Mouse (Mus musculus): ENCODE data around the gene Rap1a. TPM values are rescaled to one million over a fixed set of nuclear protein-coding genes. Genes with fewer than 3 reads are reported as not detected.

Gene Rap1a
- polyA plus RNA-seq, 1 experiment from 2014 or later, result 165 TPM

- ChIA-PET POLR2A (no interaction called here), CTCF (interaction anchor here (0.8 to 2.6 kb wide), 13 partner anchors 9 to 63 kb away, joined by 3 to 13 read pairs (median 4); partner anchors contain the start of gene Ddx20)
- no peak for DNase-seq (ENCODE audit: low read depth, low spot score)
- no peak for TF ChIP-seq CTCF (IDR thresholded peaks at IDR 0.05)
- H3K27me3 ChIP-seq, result no peaks in the 10 kb centered on the region
- in situ Hi-C loops (cut with MboI; ENCODE audit: low pct_unique_long_range_greater_than_20kb), result no loop called here
- ATAC-seq, result no peak
Observed at GRCm38 (mm10) chr3:105750810-105751209, 50.3 kb downstream of the Rap1a start.

GRCm38 (mm10) chr3:105746542-105746941 lies 54.6 kb downstream of the Rap1a start:
- no peaks in the 10 kb centered on the region for H3K27me3 ChIP-seq
- no peak for TF ChIP-seq CTCF (IDR thresholded peaks at IDR 0.05)
- CTCF ChIA-PET, result interaction anchor here (1.0 to 1.8 kb wide), 3 partner anchors 11 to 16 kb away, joined by 3 to 6 read pairs (median 3); no protein-coding TSS in a partner anchor
- DNase-seq (ENCODE audit: low read depth, low spot score) (no peak), ATAC-seq (no peak)
- in situ Hi-C loops (cut with MboI; ENCODE audit: low pct_unique_long_range_greater_than_20kb), result no loop called here
- POLR2A ChIA-PET, result no interaction called here

- ATAC-seq (no peak), DNase-seq (ENCODE audit: low read depth, low spot score) (no peak)
- ChIA-PET CTCF (interaction anchor here (1.1 kb wide), 1 partner anchor 12 kb away, joined by 3 read pairs; no protein-coding TSS in a partner anchor), POLR2A (no interaction called here)
- no peaks in the 10 kb centered on the region for H3K27me3 ChIP-seq
- no peak for TF ChIP-seq CTCF (IDR thresholded peaks at IDR 0.05)
- in situ Hi-C loops (cut with MboI; ENCODE audit: low pct_unique_long_range_greater_than_20kb), result no loop called here
Observed at GRCm38 (mm10) chr3:105737666-105738065, 63.5 kb downstream of the Rap1a start.

- H3K27me3 ChIP-seq, result no peaks in the 10 kb centered on the region
- ChIA-PET POLR2A (no interaction called here), CTCF (no interaction called here)
- ATAC-seq (no peak), DNase-seq (ENCODE audit: low read depth, low spot score) (no peak)
- no peak for TF ChIP-seq CTCF (IDR thresholded peaks at IDR 0.05)
- in situ Hi-C loops (cut with MboI; ENCODE audit: low pct_unique_long_range_greater_than_20kb), result no loop called here
Observed at GRCm38 (mm10) chr3:105737070-105737469, 64.1 kb downstream of the Rap1a start.

GRCm38 (mm10) chr3:105736148-105736547 lies 65.0 kb downstream of the Rap1a start:
- CTCF ChIA-PET, result interaction anchor here (1.0 to 2.5 kb wide), 4 partner anchors 10 to 63 kb away, joined by 3 to 26 read pairs (median 4); no protein-coding TSS in a partner anchor
- POLR2A ChIA-PET, result no interaction called here
- no peaks in the 10 kb centered on the region for H3K27me3 ChIP-seq
- no peak for TF ChIP-seq CTCF (IDR thresholded peaks at IDR 0.05)
- ATAC-seq (no peak), DNase-seq (ENCODE audit: low read depth, low spot score) (no peak)
- in situ Hi-C loops (cut with MboI; ENCODE audit: low pct_unique_long_range_greater_than_20kb), result no loop called here

- TF ChIP-seq CTCF (IDR thresholded peaks at IDR 0.05), result no peak
- ChIA-PET POLR2A (no interaction called here), CTCF (interaction anchor here (1.0 to 2.5 kb wide), 8 partner anchors 8 to 64 kb away, joined by 3 to 26 read pairs (median 3); no protein-coding TSS in a partner anchor)
- in situ Hi-C loops (cut with MboI; ENCODE audit: low pct_unique_long_range_greater_than_20kb), result no loop called here
- ATAC-seq (peak; percentile 57), DNase-seq (ENCODE audit: low read depth, low spot score) (no peak)
- no peaks in the 10 kb centered on the region for H3K27me3 ChIP-seq
Observed at GRCm38 (mm10) chr3:105735285-105735684, 65.9 kb downstream of the Rap1a start.

GRCm38 (mm10) chr3:105733538-105733937 lies 67.6 kb downstream of the Rap1a start:
- H3K27me3 ChIP-seq, result no peaks in the 10 kb centered on the region
- in situ Hi-C loops (cut with MboI; ENCODE audit: low pct_unique_long_range_greater_than_20kb), result no loop called here
- no peak for TF ChIP-seq CTCF (IDR thresholded peaks at IDR 0.05)
- ChIA-PET CTCF (interaction anchor here (1.0 kb wide), 1 partner anchor 17 kb away, joined by 4 read pairs; no protein-coding TSS in a partner anchor), POLR2A (no interaction called here)
- ATAC-seq (no peak), DNase-seq (ENCODE audit: low read depth, low spot score) (no peak)

- ATAC-seq (no peak), DNase-seq (ENCODE audit: low read depth, low spot score) (no peak)
- no peak for TF ChIP-seq CTCF (IDR thresholded peaks at IDR 0.05)
- ChIA-PET CTCF (interaction anchor here (1.4 to 15.9 kb wide), 6 partner anchors 10 to 58 kb away, joined by 3 to 140 read pairs (median 12); partner anchors contain the start of gene Ddx20), POLR2A (no interaction called here)
- in situ Hi-C loops (cut with MboI; ENCODE audit: low pct_unique_long_range_greater_than_20kb), result no loop called here
- no peaks in the 10 kb centered on the region for H3K27me3 ChIP-seq
Observed at GRCm38 (mm10) chr3:105732360-105732759, 68.8 kb downstream of the Rap1a start.

- H3K27me3 ChIP-seq, result no peaks in the 10 kb centered on the region
- peak; percentile 80 for TF ChIP-seq CTCF (IDR thresholded peaks at IDR 0.05)
- DNase-seq (ENCODE audit: low read depth, low spot score) (no peak), ATAC-seq (no peak)
- in situ Hi-C loops (cut with MboI; ENCODE audit: low pct_unique_long_range_greater_than_20kb), result no loop called here
- POLR2A ChIA-PET, result interaction anchor here (0.8 kb wide), 1 partner anchor 38 kb away, joined by 5 read pairs; the partner anchor contains the start of gene Ddx20
- CTCF ChIA-PET, result interaction anchor here (0.8 to 15.9 kb wide), 23 partner anchors 8 to 157 kb away, joined by 3 to 140 read pairs (median 7); partner anchors contain the start of gene Ddx20
Observed at GRCm38 (mm10) chr3:105726037-105726436, 75.1 kb downstream of the Rap1a start.

- ChIA-PET POLR2A (no interaction called here), CTCF (interaction anchor here (0.7 to 15.9 kb wide), 4 partner anchors 18 to 48 kb away, joined by 3 to 140 read pairs (median 14); partner anchors contain the start of genes Ddx20 and Inka2)
- in situ Hi-C loops (cut with MboI; ENCODE audit: low pct_unique_long_range_greater_than_20kb), result loop anchor here (5.0 kb wide), 1 partner anchor 35 kb away; the partner anchor contains the start of gene Ddx20
- no peak for TF ChIP-seq CTCF (IDR thresholded peaks at IDR 0.05)
- DNase-seq (ENCODE audit: low read depth, low spot score) (no peak), ATAC-seq (no peak)
- no peaks in the 10 kb centered on the region for H3K27me3 ChIP-seq
Observed at GRCm38 (mm10) chr3:105722510-105722909, 78.6 kb downstream of the Rap1a start.

GRCm38 (mm10) chr3:105721681-105722201 lies 79.4 kb downstream of the Rap1a start:
- ChIA-PET POLR2A (interaction anchor here (0.6 kb wide), 1 partner anchor 49 kb away, joined by 7 read pairs; no protein-coding TSS in a partner anchor), CTCF (interaction anchor here (1.8 to 15.9 kb wide), 3 partner anchors 17 to 47 kb away, joined by 7 to 140 read pairs (median 22); partner anchors contain the start of genes Ddx20 and Inka2)
- no peaks in the 10 kb centered on the region for H3K27me3 ChIP-seq
- no peak for TF ChIP-seq CTCF (IDR thresholded peaks at IDR 0.05)
- in situ Hi-C loops (cut with MboI; ENCODE audit: low pct_unique_long_range_greater_than_20kb), result loop anchor here (5.0 kb wide), 1 partner anchor 34 kb away; the partner anchor contains the start of gene Ddx20
- ATAC-seq (no peak), DNase-seq (ENCODE audit: low read depth, low spot score) (no peak)
